ENCODE assay signal across 8 mouse cellular contexts in the genomic region with DNA sequence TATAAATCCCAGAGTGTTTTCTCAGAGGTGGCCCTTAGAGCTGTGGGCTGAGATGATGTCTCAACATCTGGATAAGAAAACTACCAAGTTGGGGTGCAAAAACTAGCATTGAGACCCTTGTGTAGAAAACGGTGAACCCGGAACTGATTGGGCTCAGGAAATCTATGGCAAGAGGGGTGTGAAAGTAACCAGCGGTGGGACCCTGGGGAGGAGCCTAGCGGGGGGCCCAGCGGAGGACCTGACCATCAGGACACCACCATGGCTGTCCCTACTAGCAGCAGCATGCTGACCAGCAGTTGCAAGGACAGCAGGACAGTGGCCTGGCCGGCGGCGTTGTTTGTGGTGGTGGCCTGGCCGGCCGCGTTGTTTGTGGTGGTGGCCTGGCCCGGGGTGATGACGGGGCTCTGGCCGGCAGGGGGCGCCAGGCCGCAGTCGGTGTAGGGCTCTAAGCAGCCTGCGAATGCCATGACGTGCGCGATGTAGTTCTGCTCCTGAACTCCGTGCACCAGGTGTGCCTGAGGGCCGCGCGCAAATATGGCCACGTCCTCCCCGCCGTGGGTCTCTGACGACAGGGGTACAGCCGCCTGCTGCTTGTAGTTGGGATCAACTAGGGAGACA. TPM values are rescaled to one million over a fixed set of nuclear protein-coding genes. Genes with fewer than 3 reads are reported as not detected.
DNase-seq lines count a peak whose midpoint lies in the region; ATAC-seq and TF ChIP-seq lines count a peak whose summit lies in the region.

No protein-coding gene starts in this region.

- 0 out of 2 replicates have a peak, but pooled peaks have one; percentile 39 for ATAC-seq in erythroid progenitor cell, adult 5-6 weeks (replicated peaks; ENCODE audit: low FRiP score, poor library complexity, severe bottlenecking)
- ATAC-seq in heart, embryonic 16.5 days (replicated peaks; ENCODE audit: extremely low read depth, insufficient read depth, low FRiP score), result no peak; the same call in 1 of the 2 replicates
- 0 out of 2 replicates have a peak, but pooled peaks have one; percentile 21 for ATAC-seq in liver, embryonic 16.5 days (ENCODE audit: low read depth)
- peak; percentile 81 for ATAC-seq in neural tube, embryonic 13.5 days (ENCODE audit: low read depth)

- H3K27ac ChIP-seq in bone marrow, adult 2 months (ENCODE audit: control insufficient read depth, insufficient read depth, low read depth, low read length, poor library complexity), result no peak overlapping the region
- no peak overlapping the region for H3K27ac ChIP-seq in heart, embryonic 16.5 days (ENCODE audit: low read length)
- H3K27ac ChIP-seq in liver, embryonic 16.5 days (ENCODE audit: low read length), result no peak overlapping the region
- no peak overlapping the region for H3K27ac ChIP-seq in neural tube, embryonic 13.5 days (replicated peaks)

- H3K27me3 ChIP-seq in E14TG2a.4 (ENCODE audit: insufficient read depth, low read length), result peaks cover 43% of the 10 kb centered on the region
- peaks cover 13% of the 10 kb centered on the region; the same call in 1 of the 2 replicates for H3K27me3 ChIP-seq in heart, embryonic 16.5 days (ENCODE audit: control insufficient read depth, insufficient read depth, low read length)
- peaks cover 2% of the 10 kb centered on the region; the same call in 1 of the 2 replicates for H3K27me3 ChIP-seq in liver, embryonic 16.5 days (ENCODE audit: control insufficient read depth, insufficient read depth, low read depth, low read length)
- H3K27me3 ChIP-seq in neural tube, embryonic 13.5 days, result peaks cover 23% of the 10 kb centered on the region; the same call in 1 of the 2 replicates

- peak overlapping the region; percentile 58 for H3K4me3 ChIP-seq in E14TG2a.4 (replicated peaks; ENCODE audit: low read length)
- H3K4me3 ChIP-seq in bone marrow, adult 2 months (replicated peaks; ENCODE audit: control insufficient read depth, low read depth, low read length), result no peak overlapping the region
- no peak overlapping the region for H3K4me3 ChIP-seq in heart, embryonic 16.5 days (ENCODE audit: low read length)
- no peak overlapping the region for H3K4me3 ChIP-seq in liver, embryonic 16.5 days (ENCODE audit: low read depth, low read length)
- no peak overlapping the region for H3K4me3 ChIP-seq in neural tube, embryonic 13.5 days

- no peaks in the 10 kb centered on the region for H3K9me3 ChIP-seq in E14TG2a.4 (ENCODE audit: low read length)
- no peaks in the 10 kb centered on the region for H3K9me3 ChIP-seq in heart, embryonic 16.5 days (replicated peaks; ENCODE audit: control insufficient read depth, low read length)
- H3K9me3 ChIP-seq in liver, embryonic 16.5 days (replicated peaks; ENCODE audit: control insufficient read depth, low read length), result no peaks in the 10 kb centered on the region
- no peaks in the 10 kb centered on the region for H3K9me3 ChIP-seq in neural tube, embryonic 13.5 days

- peak; percentile 82 for DNase-seq in kidney, postnatal 10 days
- peak; percentile 40 for DNase-seq in thymus, postnatal 25 days

- H3K9ac ChIP-seq in heart, embryonic 16.5 days (ENCODE audit: low read length), result no peak overlapping the region
- no peak overlapping the region for H3K9ac ChIP-seq in liver, embryonic 16.5 days (ENCODE audit: low read depth, low read length)
- H3K9ac ChIP-seq in neural tube, embryonic 13.5 days, result no peak overlapping the region

- no peak for TF ChIP-seq POLR2A in bone marrow, adult 2 months (IDR thresholded peaks at IDR 0.05; ENCODE audit: borderline replicate concordance, control insufficient read depth, low read depth, low read length)

- 15% methylated on average over 30 of the region's 30 CpGs for WGBS in bone marrow, adult 2 months
- 13% methylated on average over 30 of the region's 30 CpGs for WGBS in heart, embryonic 16.5 days
- 10% methylated on average over 30 of the region's 30 CpGs for WGBS in liver, embryonic 16.5 days (ENCODE audit: insufficient replicate concordance)
- WGBS in neural tube, embryonic 13.5 days, result 12% methylated on average over 30 of the region's 30 CpGs

- H3K4me1 ChIP-seq in E14TG2a.4 (replicated peaks; ENCODE audit: low read depth, low read length), result 0 out of 2 replicates have a peak, but pooled peaks cover 4% of the 10 kb centered on the region
- H3K4me1 ChIP-seq in bone marrow, adult 2 months (ENCODE audit: control insufficient read depth, insufficient read depth, low read length), result no peaks in the 10 kb centered on the region
- 0 out of 2 replicates have a peak, but pooled peaks cover 3% of the 10 kb centered on the region for H3K4me1 ChIP-seq in heart, embryonic 16.5 days (ENCODE audit: control insufficient read depth, insufficient read depth, low read length)
- H3K4me1 ChIP-seq in liver, embryonic 16.5 days (ENCODE audit: control insufficient read depth, low read depth, low read length), result no peaks in the 10 kb centered on the region
- peaks cover 6% of the 10 kb centered on the region for H3K4me1 ChIP-seq in neural tube, embryonic 13.5 days (replicated peaks)

- peak overlapping the region; percentile 46 for H3K4me2 ChIP-seq in heart, embryonic 16.5 days (ENCODE audit: low read depth, low read length)
- no peak overlapping the region for H3K4me2 ChIP-seq in liver, embryonic 16.5 days (ENCODE audit: low read depth, low read length)
- H3K4me2 ChIP-seq in neural tube, embryonic 13.5 days, result peak overlapping the region; percentile 33; the same call in 1 of the 2 replicates

- TF ChIP-seq CTCF in E14TG2a.4 (conservative IDR thresholded peaks at IDR 0.05; ENCODE audit: low read length), result no peak
- peak; percentile 56 for TF ChIP-seq CTCF in bone marrow, adult 2 months (IDR thresholded peaks at IDR 0.05; ENCODE audit: control insufficient read depth, insufficient read depth, low read length)

- no peaks in the 10 kb centered on the region for H3K36me3 ChIP-seq in E14TG2a.4 (ENCODE audit: insufficient read depth, low read length)
- H3K36me3 ChIP-seq in heart, embryonic 16.5 days (ENCODE audit: control insufficient read depth, insufficient read depth), result no peaks in the 10 kb centered on the region
- H3K36me3 ChIP-seq in liver, embryonic 16.5 days (ENCODE audit: control insufficient read depth, insufficient read depth), result no peaks in the 10 kb centered on the region
- H3K36me3 ChIP-seq in neural tube, embryonic 13.5 days, result no peaks in the 10 kb centered on the region

RNA-seq across cellular contexts. Expression of gene Alpi, which starts 2.9 kb away (rescaled TPM):
- not detected in 2 replicates for polyA plus RNA-seq in bone marrow, adult 2 months (2011; ENCODE audit: insufficient read depth, insufficient read length, low replicate concordance, missing spikeins)
- total RNA-seq in erythroid progenitor cell, adult 5-6 weeks (2015; ENCODE audit: low replicate concordance), result not detected in 2 replicates
- total RNA-seq in erythroid progenitor cell, adult 5-6 weeks (2017; ENCODE audit: low replicate concordance), result not detected in 2 replicates
- polyA plus RNA-seq in heart, embryonic 16.5 days (2015; fragmentation: Nextera tagmentation; extraction: Ambion mirVana), result 0.74 TPM in 1 of 2 replicates, not detected in the other
- 2.4 TPM in 1 of 2 replicates, not detected in the other for polyA plus RNA-seq in liver, embryonic 16.5 days (2015; fragmentation: Nextera tagmentation; extraction: Ambion mirVana)
- polyA plus RNA-seq in neural tube, embryonic 13.5 days (2015; fragmentation: Nextera tagmentation; extraction: Ambion mirVana), result not detected in 2 replicates

RNA-seq across cellular contexts. Expression of gene Alppl2, which starts 8.7 kb away (rescaled TPM):
- not detected in 2 replicates for polyA plus RNA-seq in bone marrow, adult 2 months (2011; ENCODE audit: insufficient read depth, insufficient read length, low replicate concordance, missing spikeins)
- not detected in 2 replicates for total RNA-seq in erythroid progenitor cell, adult 5-6 weeks (2015; ENCODE audit: low replicate concordance)
- not detected in 2 replicates for total RNA-seq in erythroid progenitor cell, adult 5-6 weeks (2017; ENCODE audit: low replicate concordance)
- polyA plus RNA-seq in heart, embryonic 16.5 days (2015; fragmentation: Nextera tagmentation; extraction: Ambion mirVana), result not detected in 2 replicates
- polyA plus RNA-seq in liver, embryonic 16.5 days (2015; fragmentation: Nextera tagmentation; extraction: Ambion mirVana), result not detected in 2 replicates
- polyA plus RNA-seq in neural tube, embryonic 13.5 days (2015; fragmentation: Nextera tagmentation; extraction: Ambion mirVana), result not detected in 2 replicates

RNA-seq across cellular contexts. Expression of gene Akp3, which starts 26.3 kb away (rescaled TPM):
- polyA plus RNA-seq in bone marrow, adult 2 months (2011; ENCODE audit: insufficient read depth, insufficient read length, low replicate concordance, missing spikeins), result not detected in 2 replicates
- not detected in 2 replicates for total RNA-seq in erythroid progenitor cell, adult 5-6 weeks (2015; ENCODE audit: low replicate concordance)
- not detected in 2 replicates for total RNA-seq in erythroid progenitor cell, adult 5-6 weeks (2017; ENCODE audit: low replicate concordance)
- not detected in 2 replicates for polyA plus RNA-seq in heart, embryonic 16.5 days (2015; fragmentation: Nextera tagmentation; extraction: Ambion mirVana)
- polyA plus RNA-seq in liver, embryonic 16.5 days (2015; fragmentation: Nextera tagmentation; extraction: Ambion mirVana), result not detected in 2 replicates
- polyA plus RNA-seq in neural tube, embryonic 13.5 days (2015; fragmentation: Nextera tagmentation; extraction: Ambion mirVana), result not detected in 2 replicates

RNA-seq across cellular contexts. Expression of gene Ecel1, which starts 57.9 kb away (rescaled TPM):
- polyA plus RNA-seq in bone marrow, adult 2 months (2011; ENCODE audit: insufficient read depth, insufficient read length, low replicate concordance, missing spikeins), result not detected in 2 replicates
- total RNA-seq in erythroid progenitor cell, adult 5-6 weeks (2015; ENCODE audit: low replicate concordance), result not detected in 2 replicates
- not detected in 2 replicates for total RNA-seq in erythroid progenitor cell, adult 5-6 weeks (2017; ENCODE audit: low replicate concordance)
- 0.71 and 0.88 TPM in 2 replicates for polyA plus RNA-seq in heart, embryonic 16.5 days (2015; fragmentation: Nextera tagmentation; extraction: Ambion mirVana)
- 0.04 TPM in 1 of 2 replicates, not detected in the other for polyA plus RNA-seq in liver, embryonic 16.5 days (2015; fragmentation: Nextera tagmentation; extraction: Ambion mirVana)
- 62.4 and 73.8 TPM in 2 replicates for polyA plus RNA-seq in neural tube, embryonic 13.5 days (2015; fragmentation: Nextera tagmentation; extraction: Ambion mirVana)
